Mouse (Mus musculus) thymus, adult 2 months (tissue): ENCODE data around the gene Traf1.

Experiments used
- CTCF ChIP-seq: fragments of 200-500 bp; IDR thresholded peaks from 2 replicates; pipeline ENCODE4 v1.5.1; 2012; ENCODE audit warnings: mild to moderate bottlenecking, control low read depth, low read length, moderate library complexity, borderline replicate concordance; ENCODE audit not compliant: control insufficient read depth, poor library complexity, insufficient read depth; ENCODE audit errors: extremely low read depth
- POLR2A ChIP-seq: fragments of 200-500 bp; IDR thresholded peaks from 2 replicates; pipeline ENCODE4 v1.6.1; 2012; ENCODE audit warnings: mild to moderate bottlenecking, low read length, control low read depth, moderate library complexity; ENCODE audit not compliant: control insufficient read depth, poor library complexity, insufficient read depth; ENCODE audit errors: extremely low read depth

- no peak for TF ChIP-seq CTCF
- no peak for TF ChIP-seq POLR2A
These were observed 16.7 kb upstream of the Traf1 start for GRCm38 (mm10) chr2:34978226-34978625.
